Comparison of ENCODE assay signal across 15 mouse cellular contexts in the genomic region with DNA sequence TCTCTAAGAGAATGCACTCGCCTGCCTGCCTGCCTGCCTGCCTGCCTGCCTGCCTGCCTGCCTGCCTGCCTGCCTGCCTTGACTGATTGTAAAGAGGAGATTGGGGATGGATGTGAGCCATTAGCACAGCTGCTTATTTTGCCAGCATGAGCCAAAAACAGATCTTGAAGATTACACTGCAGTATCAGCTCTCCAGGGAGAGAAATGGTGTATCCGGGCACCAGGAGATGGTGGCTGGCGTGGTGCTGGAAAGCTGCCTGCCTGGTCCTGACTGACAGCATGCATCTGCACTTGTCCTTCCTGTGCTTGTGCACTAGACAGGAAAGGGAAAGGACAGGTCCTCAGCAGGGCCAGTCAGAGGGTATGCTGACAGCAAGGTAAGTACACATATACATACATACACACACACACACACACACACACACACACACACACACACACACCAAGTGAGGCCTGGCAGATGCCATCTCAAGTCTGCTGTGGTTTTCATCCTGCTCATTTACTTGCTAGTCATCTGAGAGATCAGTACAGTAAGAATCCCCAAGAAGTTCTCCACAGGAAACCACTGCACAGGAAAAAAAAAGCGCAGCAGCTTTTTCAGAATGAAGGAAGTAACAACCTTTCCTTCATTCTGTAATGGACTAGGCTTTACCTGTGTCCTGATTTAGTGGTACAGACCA. TPM values are rescaled to one million over a fixed set of nuclear protein-coding genes. Genes with fewer than 3 reads are reported as not detected.
DNase-seq lines count a peak whose midpoint lies in the region; ATAC-seq and TF ChIP-seq lines count a peak whose summit lies in the region.
"Had no signal": no experiment of that assay in that cellular context is flagged by ENCODE, and none has a peak within 500 bp of the region (broad histone marks: within the 10 kb centered on the region; RNA-seq: fewer than 3 reads in every experiment).

No protein-coding gene starts in this region.

- no peaks in the 10 kb centered on the region for H3K27me3 ChIP-seq in hindbrain, postnatal 0 days (ENCODE audit: insufficient read depth, low read length)
- H3K27me3 ChIP-seq in hindbrain, embryonic 13.5 days: no peaks in the 10 kb centered on the region
- H3K27me3 ChIP-seq in kidney, embryonic 14.5 days (ENCODE audit: control insufficient read depth, insufficient read depth, low read length): no peaks in the 10 kb centered on the region
- H3K27me3 ChIP-seq: embryonic facial prominence, embryonic 12.5 days; forebrain, embryonic 12.5 days; limb, embryonic 15.5 days had no signal

- H3K36me3 ChIP-seq in hindbrain, postnatal 0 days (ENCODE audit: insufficient read depth, low read length): peaks cover 15% of the 10 kb centered on the region
- H3K36me3 ChIP-seq in hindbrain, embryonic 13.5 days: peaks cover 35% of the 10 kb centered on the region
- peaks cover 22% of the 10 kb centered on the region; the same call in 1 of the 2 replicates for H3K36me3 ChIP-seq in kidney, embryonic 14.5 days (ENCODE audit: control insufficient read depth, insufficient read depth, low read length)

- WGBS in hindbrain, postnatal 0 days: 75% methylated on average over 4 of the region's 4 CpGs
- WGBS in hindbrain, embryonic 13.5 days: 86% methylated on average over 4 of the region's 4 CpGs
- WGBS in kidney, embryonic 14.5 days: 88% methylated on average over 4 of the region's 4 CpGs

- H3K4me1 ChIP-seq in hindbrain, postnatal 0 days (ENCODE audit: insufficient read depth, low read length): no peaks in the 10 kb centered on the region
- peaks cover 7% of the 10 kb centered on the region; the same call in 1 of the 2 replicates for H3K4me1 ChIP-seq in hindbrain, embryonic 13.5 days (replicated peaks)
- no peaks in the 10 kb centered on the region for H3K4me1 ChIP-seq in kidney, embryonic 14.5 days (ENCODE audit: control insufficient read depth, insufficient read depth, low read length)
- H3K4me1 ChIP-seq: embryonic facial prominence, embryonic 12.5 days; forebrain, embryonic 12.5 days had no signal

- no peak for TF ChIP-seq CTCF in hindbrain, postnatal 0 days (IDR thresholded peaks at IDR 0.05; ENCODE audit: low read depth)

- H3K4me3 ChIP-seq in hindbrain, postnatal 0 days (ENCODE audit: low read length): no peak overlapping the region
- H3K4me3 ChIP-seq in hindbrain, embryonic 13.5 days: no peak overlapping the region
- H3K4me3 ChIP-seq in kidney, embryonic 14.5 days (ENCODE audit: low read length): no peak overlapping the region
- H3K4me3 ChIP-seq: embryonic facial prominence, embryonic 12.5 days; forebrain, embryonic 12.5 days; limb, embryonic 15.5 days had no signal

- ATAC-seq in hindbrain, postnatal 0 days: no peak
- ATAC-seq in hindbrain, embryonic 13.5 days (ENCODE audit: low FRiP score): no peak
- peak; percentile 49 for ATAC-seq in activated CD4-positive, CD25-positive, alpha-beta regulatory T cell, adult 4 months
- peak; percentile 46 for ATAC-seq in inflammation-experienced regulatory T-cells, adult 6 months
- no peak for ATAC-seq in kidney, embryonic 14.5 days (ENCODE audit: low FRiP score, low TSS enrichment)

- peak; percentile 4 for DNase-seq in hindbrain, postnatal 0 days (ENCODE audit: low spot score)
- DNase-seq in CD4-positive, CD25-positive, alpha-beta regulatory T cell, adult 2 months (ENCODE audit: low read depth, low spot score): peak; percentile 28
- no peak for DNase-seq in neural tube, embryonic 10.5 days (ENCODE audit: extremely low spot score, low spot score)
- DNase-seq: adrenal gland, adult 2 months; cerebellum, adult 9-11 months; heart, adult 11 months; lung, adult 2 months had no signal

- H3K4me2 ChIP-seq in hindbrain, postnatal 0 days (ENCODE audit: low read depth, low read length): no peak overlapping the region
- no peak overlapping the region for H3K4me2 ChIP-seq in hindbrain, embryonic 13.5 days
- H3K4me2 ChIP-seq in kidney, embryonic 14.5 days (replicated peaks; ENCODE audit: low read depth, low read length): no peak overlapping the region
- H3K4me2 ChIP-seq: embryonic facial prominence, embryonic 12.5 days; forebrain, embryonic 12.5 days; hindbrain, embryonic 14.5 days; limb, embryonic 15.5 days had no signal

- no peak overlapping the region for H3K27ac ChIP-seq in hindbrain, postnatal 0 days
- no peak overlapping the region for H3K27ac ChIP-seq in hindbrain, embryonic 13.5 days
- no peak overlapping the region for H3K27ac ChIP-seq in kidney, embryonic 14.5 days (ENCODE audit: low read depth, low read length)
- H3K27ac ChIP-seq: embryonic facial prominence, embryonic 12.5 days; forebrain, embryonic 12.5 days; hindbrain, embryonic 14.5 days; limb, embryonic 15.5 days had no signal

- no peaks in the 10 kb centered on the region for H3K9me3 ChIP-seq in hindbrain, postnatal 0 days (ENCODE audit: low read length)
- H3K9me3 ChIP-seq in hindbrain, embryonic 13.5 days: no peaks in the 10 kb centered on the region
- no peaks in the 10 kb centered on the region for H3K9me3 ChIP-seq in kidney, embryonic 14.5 days (ENCODE audit: control insufficient read depth, low read length)
- H3K9me3 ChIP-seq: embryonic facial prominence, embryonic 12.5 days; forebrain, embryonic 12.5 days; limb, embryonic 15.5 days had no signal

- no peak overlapping the region for H3K9ac ChIP-seq in hindbrain, postnatal 0 days (replicated peaks; ENCODE audit: low read length)
- no peak overlapping the region for H3K9ac ChIP-seq in hindbrain, embryonic 13.5 days
- no peak overlapping the region for H3K9ac ChIP-seq in kidney, embryonic 14.5 days (ENCODE audit: low read depth, low read length)
- H3K9ac ChIP-seq: embryonic facial prominence, embryonic 12.5 days; forebrain, embryonic 12.5 days; hindbrain, embryonic 14.5 days; limb, embryonic 15.5 days had no signal

RNA-seq across cellular contexts. Expression of gene Trappc10, which starts 12.0 kb away (rescaled TPM):
- 87.2 and 96.9 TPM in 2 replicates for total RNA-seq in hindbrain, postnatal 0 days (2014; rRNA removed)
- 40.3 and 42.2 TPM in 2 replicates for polyA plus RNA-seq in hindbrain, postnatal 0 days (2015; fragmentation: Nextera tagmentation; extraction: Ambion mirVana)
- polyA plus RNA-seq in hindbrain, embryonic 13.5 days (2015; fragmentation: Nextera tagmentation; extraction: Ambion mirVana): 23.1 and 24.7 TPM in 2 replicates
- polyA plus RNA-seq in activated CD4-positive, CD25-positive, alpha-beta regulatory T cell, adult 4 months (2017; shearing (Covaris generic)): 10 to 100 TPM in 1 of 2 experiments, 1 to 10 TPM in 1; 5.1 to 11.0 TPM
- 10 to 100 TPM in 1 of 3 experiments, 1 to 10 TPM in 2; 5.0 to 10.6 (median 9.2) TPM for polyA plus RNA-seq in inflammation-experienced regulatory T-cells, adult 6 months (2017; shearing (Covaris generic))
- 16.3 and 22.2 TPM in 2 replicates for polyA plus RNA-seq in kidney, embryonic 14.5 days (2014; fragmentation: Nextera tagmentation; extraction: Ambion mirVana)

RNA-seq across cellular contexts. Expression of gene Pwp2, which starts 47.5 kb away (rescaled TPM):
- 18.5 and 22.4 TPM in 2 replicates for total RNA-seq in hindbrain, postnatal 0 days (2014; rRNA removed)
- polyA plus RNA-seq in hindbrain, postnatal 0 days (2015; fragmentation: Nextera tagmentation; extraction: Ambion mirVana): 11.3 and 11.7 TPM in 2 replicates
- polyA plus RNA-seq in hindbrain, embryonic 13.5 days (2015; fragmentation: Nextera tagmentation; extraction: Ambion mirVana): 15.5 and 17.3 TPM in 2 replicates
- 10 to 100 TPM; 10.6 to 10.7 TPM for polyA plus RNA-seq in activated CD4-positive, CD25-positive, alpha-beta regulatory T cell, adult 4 months (2017; shearing (Covaris generic))
- polyA plus RNA-seq in inflammation-experienced regulatory T-cells, adult 6 months (2017; shearing (Covaris generic)): 10 to 100 TPM in 2 of 3 experiments, 1 to 10 TPM in 1; 7.9 to 13.5 (median 11.9) TPM
- polyA plus RNA-seq in kidney, embryonic 14.5 days (2014; fragmentation: Nextera tagmentation; extraction: Ambion mirVana): 10.4 and 19.9 TPM in 2 replicates

Comparison
In these comparisons a context has a peak if more than half of its experiments do, and no peak if none do; other contexts are left out.
1. ATAC-seq: peak in activated CD4-positive, CD25-positive, alpha-beta regulatory T cell, adult 4 months (single experiment) and inflammation-experienced regulatory T-cells, adult 6 months (single experiment); none in hindbrain, postnatal 0 days (single experiment), hindbrain, embryonic 13.5 days (single experiment) and kidney, embryonic 14.5 days (single experiment).